Mouse (Mus musculus): ENCODE results near the gene Ttc12. TPM values are rescaled to one million over a fixed set of nuclear protein-coding genes. Genes with fewer than 3 reads are reported as not detected.

Ttc12 gene
- 0.04 TPM in 1 of 2 replicates, not detected in the other for polyA plus RNA-seq (2012; ENCODE audit: insufficient read depth, low replicate concordance)

DNA sequence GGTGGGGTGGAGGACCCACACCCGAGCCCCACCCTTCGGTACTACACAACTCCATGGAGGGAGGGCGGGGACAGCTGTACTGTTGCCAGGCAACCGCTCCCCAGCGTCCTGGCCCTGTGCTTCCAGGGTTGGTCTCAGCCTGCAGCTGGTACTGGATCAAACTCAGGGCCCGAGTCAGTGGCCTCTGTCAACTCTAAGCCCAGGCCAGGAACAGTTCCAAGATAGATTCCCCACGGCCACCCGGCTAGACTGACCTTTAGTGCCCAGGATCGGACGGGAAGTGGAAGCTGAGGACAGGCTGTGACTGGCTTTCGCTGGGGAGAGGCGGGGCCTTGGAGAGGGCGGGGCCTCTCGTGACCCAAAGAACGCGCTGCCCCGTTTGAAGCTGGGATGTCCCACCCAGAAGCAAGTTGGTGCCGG, at the start of gene Ttc12:
Gene Ttc12, minus strand, starts transcription at position 334 of the 420 bp plus-strand sequence.
- Histone ChIP-seq H3K36me3 (replicated peaks; ENCODE audit: low read length) (no peaks in the 10 kb centered on the region), H3K4me1 (peaks cover 45% of the 10 kb centered on the region), H3K4me3 (replicated peaks) (peak within 1 kb of the TSS; percentile 94), H3K27me3 (replicated peaks) (peaks cover 19% of the 10 kb centered on the region), H3K9me3 (no peaks in the 10 kb centered on the region)
- TF ChIP-seq FLI1 (IDR thresholded peaks at IDR 0.05; ENCODE audit: low read length) (no peak), GATA1 (IDR thresholded peaks at IDR 0.05; ENCODE audit: borderline replicate concordance, low read length) (no peak)

DNA sequence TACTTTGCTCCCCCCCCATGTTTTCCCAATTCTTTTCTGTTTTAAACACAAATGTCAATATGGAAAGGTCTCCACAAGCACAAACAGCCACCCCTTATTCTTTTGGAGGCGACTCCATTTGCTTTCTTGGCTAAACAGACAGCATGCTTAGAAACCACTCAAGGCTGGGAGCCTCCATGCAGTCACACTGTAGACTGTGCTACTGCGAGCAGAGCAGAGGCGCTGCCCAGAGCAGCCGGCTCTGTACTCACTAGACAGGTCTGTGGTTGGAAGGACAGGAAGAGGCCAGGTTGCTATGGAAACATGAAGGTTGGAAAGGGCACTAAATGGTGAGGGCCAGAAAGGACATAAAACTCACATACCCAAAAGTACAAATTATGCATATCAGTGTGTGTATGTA, 48.9 kb upstream of the Ttc12 start:
- Histone ChIP-seq H3K4me1 (no peaks in the 10 kb centered on the region), H3K9me3 (no peaks in the 10 kb centered on the region), H3K36me3 (replicated peaks; ENCODE audit: low read length) (no peaks in the 10 kb centered on the region), H3K27me3 (replicated peaks) (no peaks in the 10 kb centered on the region), H3K4me3 (replicated peaks) (no peak overlapping the region)
- TF ChIP-seq GATA1 (IDR thresholded peaks at IDR 0.05; ENCODE audit: borderline replicate concordance, low read length) (no peak), FLI1 (IDR thresholded peaks at IDR 0.05; ENCODE audit: low read length) (no peak)

GRCm38 (mm10) chr9:49533912-49534491, 48.0 kb upstream of the Ttc12 start:
- H3K4me1 ChIP-seq = no peaks in the 10 kb centered on the region
- no peaks in the 10 kb centered on the region for H3K27me3 ChIP-seq (replicated peaks)
- no peak overlapping the region for H3K4me3 ChIP-seq (replicated peaks)
- H3K36me3 ChIP-seq (replicated peaks; ENCODE audit: low read length) = no peaks in the 10 kb centered on the region
- TF ChIP-seq FLI1 (IDR thresholded peaks at IDR 0.05; ENCODE audit: low read length) = no peak
- TF ChIP-seq GATA1 (IDR thresholded peaks at IDR 0.05; ENCODE audit: borderline replicate concordance, low read length) = no peak
- H3K9me3 ChIP-seq = no peaks in the 10 kb centered on the region

DNA sequence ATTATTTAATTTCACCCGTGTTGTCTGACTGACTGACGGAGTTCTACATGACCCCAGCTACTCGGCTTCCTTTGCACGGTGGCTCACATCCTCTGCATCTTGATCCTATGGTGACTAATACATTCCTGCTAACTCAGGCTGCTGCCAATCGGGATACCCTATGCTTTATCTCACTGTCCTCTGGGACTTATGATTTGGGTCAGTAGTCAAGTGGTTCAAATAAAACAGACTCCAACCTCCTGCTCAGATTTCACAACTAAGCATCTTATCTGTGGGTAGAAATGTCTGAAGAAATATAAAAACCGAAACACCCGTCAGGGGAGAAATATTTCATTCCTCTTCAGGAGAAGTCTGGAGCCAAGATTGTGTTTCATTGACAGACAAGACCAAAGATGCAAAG, 47.4 kb upstream of the Ttc12 start:
- no peaks in the 10 kb centered on the region for H3K36me3 ChIP-seq (replicated peaks; ENCODE audit: low read length)
- no peaks in the 10 kb centered on the region for H3K9me3 ChIP-seq
- no peaks in the 10 kb centered on the region for H3K27me3 ChIP-seq (replicated peaks)
- no peak overlapping the region for H3K4me3 ChIP-seq (replicated peaks)
- H3K4me1 ChIP-seq = no peaks in the 10 kb centered on the region
- TF ChIP-seq GATA1 (IDR thresholded peaks at IDR 0.05; ENCODE audit: borderline replicate concordance, low read length) (no peak), FLI1 (IDR thresholded peaks at IDR 0.05; ENCODE audit: low read length) (no peak)

- H3K36me3 ChIP-seq (replicated peaks; ENCODE audit: low read length) = no peaks in the 10 kb centered on the region
- TF ChIP-seq FLI1 (IDR thresholded peaks at IDR 0.05; ENCODE audit: low read length) (no peak), GATA1 (IDR thresholded peaks at IDR 0.05; ENCODE audit: borderline replicate concordance, low read length) (no peak)
- no peaks in the 10 kb centered on the region for H3K27me3 ChIP-seq (replicated peaks)
- H3K4me1 ChIP-seq = no peaks in the 10 kb centered on the region
- no peaks in the 10 kb centered on the region for H3K9me3 ChIP-seq
- no peak overlapping the region for H3K4me3 ChIP-seq (replicated peaks)
Observed at GRCm38 (mm10) chr9:49531833-49532232, 45.8 kb upstream of the Ttc12 start.

DNA sequence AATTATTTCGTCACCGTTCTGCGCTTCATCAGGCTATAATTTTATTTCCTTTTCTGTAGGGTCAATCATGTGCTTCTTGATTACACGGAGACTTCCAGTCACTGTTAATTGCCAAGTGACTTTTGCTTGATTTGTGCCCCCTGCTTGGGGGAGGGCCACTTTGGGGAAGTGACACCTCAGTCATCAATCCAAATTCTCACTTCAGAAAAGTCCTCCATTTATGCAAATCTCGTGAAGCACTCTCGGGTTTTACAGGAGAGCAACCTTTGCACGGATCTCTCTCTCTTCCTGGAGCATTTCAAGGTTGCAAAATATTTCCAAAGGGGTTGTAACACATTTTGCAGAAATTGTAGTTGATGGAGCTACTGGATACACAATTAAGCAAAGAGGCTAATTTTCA, 45.2 kb upstream of the Ttc12 start:
- Histone ChIP-seq H3K4me1 (no peaks in the 10 kb centered on the region), H3K27me3 (replicated peaks) (no peaks in the 10 kb centered on the region), H3K9me3 (no peaks in the 10 kb centered on the region), H3K4me3 (replicated peaks) (no peak overlapping the region), H3K36me3 (replicated peaks; ENCODE audit: low read length) (no peaks in the 10 kb centered on the region)
- TF ChIP-seq GATA1 (IDR thresholded peaks at IDR 0.05; ENCODE audit: borderline replicate concordance, low read length) (no peak), FLI1 (IDR thresholded peaks at IDR 0.05; ENCODE audit: low read length) (no peak)

GRCm38 (mm10) chr9:49530739-49531138, 44.7 kb upstream of the Ttc12 start:
- H3K4me1 ChIP-seq = no peaks in the 10 kb centered on the region
- H3K4me3 ChIP-seq (replicated peaks) = no peak overlapping the region
- no peak for TF ChIP-seq GATA1 (IDR thresholded peaks at IDR 0.05; ENCODE audit: borderline replicate concordance, low read length)
- TF ChIP-seq FLI1 (IDR thresholded peaks at IDR 0.05; ENCODE audit: low read length) = no peak
- no peaks in the 10 kb centered on the region for H3K9me3 ChIP-seq
- no peaks in the 10 kb centered on the region for H3K36me3 ChIP-seq (replicated peaks; ENCODE audit: low read length)
- no peaks in the 10 kb centered on the region for H3K27me3 ChIP-seq (replicated peaks)

GRCm38 (mm10) chr9:49529366-49529959, 43.4 kb upstream of the Ttc12 start:
- Histone ChIP-seq H3K9me3 (no peaks in the 10 kb centered on the region), H3K4me1 (no peaks in the 10 kb centered on the region), H3K27me3 (replicated peaks) (no peaks in the 10 kb centered on the region), H3K36me3 (replicated peaks; ENCODE audit: low read length) (no peaks in the 10 kb centered on the region), H3K4me3 (replicated peaks) (no peak overlapping the region)
- no peak for TF ChIP-seq FLI1 (IDR thresholded peaks at IDR 0.05; ENCODE audit: low read length)
- TF ChIP-seq GATA1 (IDR thresholded peaks at IDR 0.05; ENCODE audit: borderline replicate concordance, low read length) = no peak

- no peaks in the 10 kb centered on the region for H3K36me3 ChIP-seq (replicated peaks; ENCODE audit: low read length)
- no peaks in the 10 kb centered on the region for H3K27me3 ChIP-seq (replicated peaks)
- TF ChIP-seq GATA1 (IDR thresholded peaks at IDR 0.05; ENCODE audit: borderline replicate concordance, low read length) (no peak), FLI1 (IDR thresholded peaks at IDR 0.05; ENCODE audit: low read length) (no peak)
- H3K4me1 ChIP-seq = no peaks in the 10 kb centered on the region
- H3K9me3 ChIP-seq = no peaks in the 10 kb centered on the region
- H3K4me3 ChIP-seq (replicated peaks) = no peak overlapping the region
Observed at GRCm38 (mm10) chr9:49528943-49529342, 42.9 kb upstream of the Ttc12 start.

- TF ChIP-seq GATA1 (IDR thresholded peaks at IDR 0.05; ENCODE audit: borderline replicate concordance, low read length) = no peak
- TF ChIP-seq FLI1 (IDR thresholded peaks at IDR 0.05; ENCODE audit: low read length) = no peak
- H3K27me3 ChIP-seq (replicated peaks) = no peaks in the 10 kb centered on the region
- H3K36me3 ChIP-seq (replicated peaks; ENCODE audit: low read length) = no peaks in the 10 kb centered on the region
- H3K4me3 ChIP-seq (replicated peaks) = no peak overlapping the region
- no peaks in the 10 kb centered on the region for H3K9me3 ChIP-seq
- no peaks in the 10 kb centered on the region for H3K4me1 ChIP-seq
Observed at GRCm38 (mm10) chr9:49528026-49528425, 42.0 kb upstream of the Ttc12 start.
